Mouse (Mus musculus): Measurements from ENCODE around the gene Epn2. TPM values are rescaled to one million over a fixed set of nuclear protein-coding genes. Genes with fewer than 3 reads are reported as not detected.

Epn2 gene
- total and polyA plus RNA-seq, 3 experiments: 7.2 to 13.8 (median 10.1) TPM

GRCm38 (mm10) chr11:61481239-61482090 lies 98.0 kb downstream of the Epn2 start:
- dilution Hi-C loops (cut with MboI; ENCODE audit: extremely low pct_ligation_motif_present, extremely low pct_unique_long_range_greater_than_20kb, low sequenced_read_pairs) (no loop called here), in situ Hi-C loops (cut with MboI; ENCODE audit: low pct_ligation_motif_present, low pct_unique_long_range_greater_than_20kb, low sequenced_read_pairs) (no loop called here)
- no peak for TF ChIP-seq TBP (conservative IDR thresholded peaks at IDR 0.05; ENCODE audit: low read depth, low read length)
- TF ChIP-seq ZNF384 (IDR thresholded peaks at IDR 0.05; ENCODE audit: low read depth, low read length): no peak
- TF ChIP-seq POLR2AphosphoS2 (IDR thresholded peaks at IDR 0.05; ENCODE audit: low read depth, low read length): no peak
- TF ChIP-seq CHD1 (IDR thresholded peaks at IDR 0.05; ENCODE audit: low read depth, low read length): no peak
- no peak for TF ChIP-seq TCF12 (IDR thresholded peaks at IDR 0.05; ENCODE audit: low read depth, low read length)
- no peak for TF ChIP-seq ELF1 (IDR thresholded peaks at IDR 0.05; ENCODE audit: low read depth, low read length)
- no peak for TF ChIP-seq EP300 (IDR thresholded peaks at IDR 0.05; ENCODE audit: low read length)
- TF ChIP-seq ZC3H11A (IDR thresholded peaks at IDR 0.05; ENCODE audit: low read depth, low read length): no peak

GRCm38 (mm10) chr11:61478788-61479187 lies 100.7 kb downstream of the Epn2 start:
- Histone ChIP-seq H3K27me3 (replicated peaks) (peaks cover 26% of the 10 kb centered on the region), H3K4me3 (replicated peaks in 1 of 3; ENCODE audit: low read depth in 2 of 3, low read length in 2 of 3, poor library complexity in 1 of 3) (no peak overlapping the region), H3K27ac (ENCODE audit: insufficient read depth, low read depth) (no peak overlapping the region), H3K36me3 (replicated peaks in 1 of 2; ENCODE audit: control insufficient read depth in 1 of 2, insufficient read depth in 1 of 2, low read length in 1 of 2) (no peaks in the 10 kb centered on the region), H3K79me2 (replicated peaks; ENCODE audit: control insufficient read depth, extremely low read depth, insufficient read depth, poor library complexity, severe bottlenecking) (no peaks in the 10 kb centered on the region), H3K9me3 (replicated peaks; ENCODE audit: low read length) (no peaks in the 10 kb centered on the region), H3K4me1 (ENCODE audit: control insufficient read depth in 1 of 2, insufficient read depth in 2 of 2) (no peaks in the 10 kb centered on the region), H3K4me2 (ENCODE audit: insufficient read depth, low read depth, poor library complexity, severe bottlenecking) (no peak overlapping the region), H3K9ac (ENCODE audit: insufficient read depth, low read depth) (no peak overlapping the region)
- TF ChIP-seq MYC (IDR thresholded peaks at IDR 0.05; ENCODE audit: low read depth, low read length) (no peak), TBP (conservative IDR thresholded peaks at IDR 0.05; ENCODE audit: low read depth, low read length) (0 out of 2 replicates have a peak, but pooled peaks have one; percentile 19), CHD2 (IDR thresholded peaks at IDR 0.05; ENCODE audit: low read length) (no peak)
- no peak for DNase-seq (ENCODE audit: extremely low read depth)
- in situ Hi-C loops (cut with MboI; ENCODE audit: low pct_ligation_motif_present, low pct_unique_long_range_greater_than_20kb, low sequenced_read_pairs) (no loop called here), dilution Hi-C loops (cut with MboI; ENCODE audit: extremely low pct_ligation_motif_present, extremely low pct_unique_long_range_greater_than_20kb, low sequenced_read_pairs) (no loop called here)

More at GRCm38 (mm10) chr11:61481239-61482090, 98.0 kb downstream of the Epn2 start:
- H3K27ac ChIP-seq (ENCODE audit: insufficient read depth, low read depth): no peak overlapping the region
- H3K36me3 ChIP-seq (replicated peaks in 1 of 2; ENCODE audit: control insufficient read depth in 1 of 2, insufficient read depth in 1 of 2, low read length in 1 of 2): no peaks in the 10 kb centered on the region
- H3K27me3 ChIP-seq (replicated peaks): peaks cover 17% of the 10 kb centered on the region
- no peak overlapping the region for H3K9ac ChIP-seq (ENCODE audit: insufficient read depth, low read depth)
- no peak overlapping the region for H3K4me3 ChIP-seq (replicated peaks in 1 of 3; ENCODE audit: low read depth in 2 of 3, low read length in 2 of 3, poor library complexity in 1 of 3)
- no peaks in the 10 kb centered on the region for H3K4me1 ChIP-seq (ENCODE audit: control insufficient read depth in 1 of 2, insufficient read depth in 2 of 2)
- H3K79me2 ChIP-seq (replicated peaks; ENCODE audit: control insufficient read depth, extremely low read depth, insufficient read depth, poor library complexity, severe bottlenecking): no peaks in the 10 kb centered on the region
- no peaks in the 10 kb centered on the region for H3K9me3 ChIP-seq (replicated peaks; ENCODE audit: low read length)
- H3K4me2 ChIP-seq (ENCODE audit: insufficient read depth, low read depth, poor library complexity, severe bottlenecking): no peak overlapping the region
- DNase-seq (ENCODE audit: extremely low read depth): no peak

Data from CH12.LX (cell line).